Mouse (Mus musculus) lung, embryonic 15.5 days (tissue): Measurements from ENCODE around the gene Olfr1314. TPM values are rescaled to one million over a fixed set of nuclear protein-coding genes. Genes with fewer than 3 reads are reported as not detected.

Source experiments
- ATAC-seq: fragments of 200-750 bp; cut with Nextera tagmentation; 2 replicates; pipeline ENCODE4 v1.8.0; 2017; ENCODE audit warnings: moderate number of reproducible peaks, borderline replicate concordance; ENCODE audit not compliant: low FRiP score, low TSS enrichment; ENCODE audit errors: extremely low read depth
- H3K27ac ChIP-seq: fragments of 300-500 bp; sonication (generic); 2 replicates; pipeline ENCODE4 v1.5.1; 2015; ENCODE audit warnings: moderate library complexity, mild to moderate bottlenecking, inconsistent platforms
- H3K27me3 ChIP-seq: fragments of 300-500 bp; sonication (generic); 2 replicates; pipeline ENCODE4 v1.6.1; 2015; ENCODE audit warnings: inconsistent platforms
- H3K36me3 ChIP-seq: fragments of 300-500 bp; sonication (generic); 2 replicates; pipeline ENCODE4 v1.6.1; 2015; ENCODE audit warnings: inconsistent platforms
- H3K4me1 ChIP-seq: fragments of 300-500 bp; sonication (generic); 2 replicates; pipeline ENCODE4 v1.6.1; 2015; ENCODE audit warnings: inconsistent platforms
- H3K4me2 ChIP-seq: fragments of 300-500 bp; sonication (generic); 2 replicates; pipeline ENCODE4 v1.6.1; 2015; ENCODE audit warnings: inconsistent platforms, mild to moderate bottlenecking, moderate library complexity
- H3K4me3 ChIP-seq: fragments of 300-500 bp; sonication (generic); 2 replicates; pipeline ENCODE4 v1.5.1; 2015; ENCODE audit warnings: mild to moderate bottlenecking, inconsistent platforms
- H3K9ac ChIP-seq: fragments of 300-500 bp; sonication (generic); 2 replicates; pipeline ENCODE4 v1.6.1; 2015; ENCODE audit warnings: inconsistent platforms
- H3K9me3 ChIP-seq: fragments of 300-500 bp; sonication (generic); 2 replicates; pipeline ENCODE4 v1.6.1; 2016; ENCODE audit warnings: inconsistent platforms
- WGBS: fragments of 180-500 bp; shearing (Covaris S2); methylation state at CpG from one replicate; pipeline ENCODE4 v1.1.7; 2015; 5-methylcytosine and 5-hydroxymethylcytosine counted together
- polyA plus RNA-seq: library from polyadenylated mRNA; unstranded; fragments of >200 nt; fragmentation: Nextera tagmentation; extraction: Ambion mirVana; gene quantifications from 2 replicates; pipeline ENCODE4 v1.2.1, GENCODE M21; 2015

The Olfr1314 gene
- not detected in 2 replicates for polyA plus RNA-seq

- Histone ChIP-seq H3K4me3 (no peak within 1 kb of the TSS), H3K27me3 (no peaks in the 10 kb centered on the region), H3K4me1 (no peaks in the 10 kb centered on the region), H3K36me3 (no peaks in the 10 kb centered on the region), H3K4me2 (no peak within 1 kb of the TSS), H3K9ac (no peak within 1 kb of the TSS), H3K9me3 (no peaks in the 10 kb centered on the region; the same call in 1 of the 2 replicates), H3K27ac (no peak within 1 kb of the TSS)
- ATAC-seq, result no peak
Observed at GRCm38 (mm10) chr2:112096681-112097080, at the start of gene Olfr1314. Gene Olfr1314 (minus strand): TSS chr2:112096781.

GRCm38 (mm10) chr2:112140029-112140428 is 43.4 kb upstream of the Olfr1314 start, which contains the start of gene Olfr1317:
Gene Olfr1317 (plus strand): TSS chr2:112140329.
- H3K4me2 ChIP-seq, result no peak within 1 kb of the TSS
- no peaks in the 10 kb centered on the region for H3K9me3 ChIP-seq
- H3K27ac ChIP-seq, result no peak within 1 kb of the TSS
- no peaks in the 10 kb centered on the region for H3K36me3 ChIP-seq
- H3K9ac ChIP-seq, result no peak within 1 kb of the TSS
- no peak for ATAC-seq
- no peak within 1 kb of the TSS for H3K4me3 ChIP-seq
- no peaks in the 10 kb centered on the region for H3K27me3 ChIP-seq
- no peaks in the 10 kb centered on the region for H3K4me1 ChIP-seq
- 78% methylated on average over 2 of the region's 2 CpGs for WGBS

- Histone ChIP-seq H3K27ac (no peak within 1 kb of the TSS), H3K4me2 (no peak within 1 kb of the TSS), H3K4me3 (no peak within 1 kb of the TSS), H3K4me1 (no peaks in the 10 kb centered on the region), H3K36me3 (no peaks in the 10 kb centered on the region), H3K9ac (no peak within 1 kb of the TSS), H3K27me3 (no peaks in the 10 kb centered on the region), H3K9me3 (no peaks in the 10 kb centered on the region)
- WGBS, result 73% methylated on average over 2 of the region's 2 CpGs
- no peak for ATAC-seq
Observed at GRCm38 (mm10) chr2:112134877-112135276, 38.3 kb upstream of the Olfr1314 start, which contains the start of gene Olfr1316. Gene Olfr1316 (minus strand): TSS chr2:112134977.

GRCm38 (mm10) chr2:112115340-112115739 is 18.8 kb upstream of the Olfr1314 start, which contains the start of gene Olfr1315-ps1:
Gene Olfr1315-ps1 (minus strand): TSS chr2:112115440.
- H3K9me3 ChIP-seq, result no peaks in the 10 kb centered on the region
- no peak within 1 kb of the TSS for H3K4me2 ChIP-seq
- H3K36me3 ChIP-seq, result no peaks in the 10 kb centered on the region
- no peak for ATAC-seq
- no peaks in the 10 kb centered on the region for H3K4me1 ChIP-seq
- no peaks in the 10 kb centered on the region for H3K27me3 ChIP-seq
- H3K9ac ChIP-seq, result no peak within 1 kb of the TSS
- no peak within 1 kb of the TSS for H3K27ac ChIP-seq
- WGBS, result 72% methylated on average over 1 of the region's 1 CpGs
- no peak within 1 kb of the TSS for H3K4me3 ChIP-seq

GRCm38 (mm10) chr2:112077743-112078142 is 18.8 kb downstream of the Olfr1314 start, which contains the start of gene Olfr1313:
Gene Olfr1313 (minus strand): TSS chr2:112077843.
- no peak for ATAC-seq
- Histone ChIP-seq H3K9ac (no peak within 1 kb of the TSS), H3K27ac (no peak within 1 kb of the TSS), H3K4me2 (no peak within 1 kb of the TSS), H3K9me3 (no peaks in the 10 kb centered on the region), H3K27me3 (no peaks in the 10 kb centered on the region), H3K36me3 (no peaks in the 10 kb centered on the region), H3K4me1 (no peaks in the 10 kb centered on the region), H3K4me3 (no peak within 1 kb of the TSS)

GRCm38 (mm10) chr2:112050138-112050537 is 46.4 kb downstream of the Olfr1314 start, which contains the start of gene Olfr1312:
Gene Olfr1312 (minus strand): TSS chr2:112050238.
- WGBS, result 18% methylated on average over 1 of the region's 1 CpGs
- ATAC-seq, result no peak
- H3K27ac ChIP-seq, result no peak within 1 kb of the TSS
- no peaks in the 10 kb centered on the region for H3K36me3 ChIP-seq
- no peak within 1 kb of the TSS for H3K4me2 ChIP-seq
- no peaks in the 10 kb centered on the region for H3K27me3 ChIP-seq
- no peaks in the 10 kb centered on the region for H3K4me1 ChIP-seq
- no peak within 1 kb of the TSS for H3K4me3 ChIP-seq
- H3K9ac ChIP-seq, result no peak within 1 kb of the TSS
- H3K9me3 ChIP-seq, result no peaks in the 10 kb centered on the region

Other genes starting within 250 kb of the Olfr1314 start
- gene Olfr1305, start 219.6 kb downstream of the Olfr1314 start, polyA plus RNA-seq, result not detected in 2 replicates
- gene Olfr1306, start 180.5 kb downstream of the Olfr1314 start, polyA plus RNA-seq, result not detected in 2 replicates
- 0.01 TPM in 1 of 2 replicates, not detected in the other for gene Olfr1307, start 147.3 kb downstream of the Olfr1314 start, polyA plus RNA-seq
- gene Olfr1308, start 131.8 kb downstream of the Olfr1314 start, polyA plus RNA-seq, result not detected in 2 replicates
- gene Olfr1309, start 106.5 kb downstream of the Olfr1314 start, polyA plus RNA-seq, result not detected in 2 replicates
- gene Olfr1310, start 84.1 kb downstream of the Olfr1314 start, polyA plus RNA-seq, result not detected in 2 replicates
- gene Olfr1311, start 72.4 kb downstream of the Olfr1314 start, polyA plus RNA-seq, result not detected in 2 replicates
- gene Olfr1312, start 46.5 kb downstream of the Olfr1314 start, polyA plus RNA-seq, result not detected in 2 replicates
- gene Olfr1313, start 18.9 kb downstream of the Olfr1314 start, polyA plus RNA-seq, result not detected in 2 replicates
- not detected in 2 replicates for gene Olfr1315-ps1, start 18.7 kb upstream of the Olfr1314 start, polyA plus RNA-seq
- not detected in 2 replicates for gene Olfr1316, start 38.2 kb upstream of the Olfr1314 start, polyA plus RNA-seq
- gene Olfr1317, start 43.5 kb upstream of the Olfr1314 start, polyA plus RNA-seq, result not detected in 2 replicates
- gene Olfr1318, start 57.4 kb upstream of the Olfr1314 start, polyA plus RNA-seq, result not detected in 2 replicates
- gene Lpcat4, start 142.7 kb upstream of the Olfr1314 start, polyA plus RNA-seq, result 16.3 and 17.3 TPM in 2 replicates
- gene Nutm1, start 162.5 kb upstream of the Olfr1314 start, polyA plus RNA-seq, result not detected in 2 replicates
- 182 and 204 TPM in 2 replicates for gene Nop10, start 165.1 kb upstream of the Olfr1314 start, polyA plus RNA-seq
- gene Slc12a6, start 169.0 kb upstream of the Olfr1314 start, polyA plus RNA-seq, result 6.8 and 9.3 TPM in 2 replicates
- not detected in 2 replicates for gene Gm21985, start 169.5 kb upstream of the Olfr1314 start, polyA plus RNA-seq